Comparison of ENCODE assay signal across 8 mouse cellular contexts in genomic region chr4:141060426-141061301, GRCm38 (mm10). TPM values are rescaled to one million over a fixed set of nuclear protein-coding genes. Genes with fewer than 3 reads are reported as not detected.
DNase-seq lines count a peak whose midpoint lies in the region; ATAC-seq and TF ChIP-seq lines count a peak whose summit lies in the region.

Gene Crocc, minus strand, starts transcription at chr4:141060550.

- H3K4me1 ChIP-seq in ES-Bruce4 (ENCODE audit: control insufficient read depth, insufficient read depth, low read length) = peaks cover 4% of the 10 kb centered on the region
- peaks cover 25% of the 10 kb centered on the region for H3K4me1 ChIP-seq in forebrain, embryonic 13.5 days
- peaks cover 14% of the 10 kb centered on the region; the same call in 1 of the 2 replicates for H3K4me1 ChIP-seq in liver, postnatal 0 days (ENCODE audit: insufficient read depth)
- 0 out of 2 replicates have a peak, but pooled peaks cover 7% of the 10 kb centered on the region for H3K4me1 ChIP-seq in neural tube, embryonic 14.5 days (ENCODE audit: control insufficient read depth, insufficient read depth, low read length)

- H3K4me3 ChIP-seq in ES-Bruce4 (ENCODE audit: low read depth, low read length) = peak within 1 kb of the TSS; percentile 95
- H3K4me3 ChIP-seq in forebrain, embryonic 13.5 days = peak within 1 kb of the TSS; percentile 57
- peak within 1 kb of the TSS; percentile 63 for H3K4me3 ChIP-seq in liver, postnatal 0 days (ENCODE audit: low read depth, low read length)
- peak within 1 kb of the TSS; percentile 55 for H3K4me3 ChIP-seq in neural tube, embryonic 14.5 days (ENCODE audit: low read depth, low read length)

- peak; percentile 51; the same call in 1 of the 2 replicates for TF ChIP-seq EP300 in ES-Bruce4 (IDR thresholded peaks at IDR 0.05; ENCODE audit: insufficient read depth, low read depth, low read length)
- peak; percentile 38; the same call in 1 of the 2 replicates for TF ChIP-seq EP300 in liver, postnatal 0 days (IDR thresholded peaks at IDR 0.05; ENCODE audit: low read depth)

- no peaks in the 10 kb centered on the region for H3K36me3 ChIP-seq in ES-Bruce4 (ENCODE audit: control insufficient read depth, insufficient read depth, low read length, poor library complexity, severe bottlenecking)
- H3K36me3 ChIP-seq in forebrain, embryonic 13.5 days (ENCODE audit: poor library complexity, severe bottlenecking) = peaks cover 24% of the 10 kb centered on the region
- peaks cover 3% of the 10 kb centered on the region for H3K36me3 ChIP-seq in liver, postnatal 0 days (replicated peaks; ENCODE audit: insufficient read depth, low read length)
- no peaks in the 10 kb centered on the region; the same call in 1 of the 2 replicates for H3K36me3 ChIP-seq in neural tube, embryonic 14.5 days (ENCODE audit: control insufficient read depth, insufficient read depth, low read length)

- intact Hi-C loops in heart, postnatal 10 days (cut with DNase I) = no loop called here

- DNase-seq in heart, postnatal 10 days = peak; percentile 100
- DNase-seq in large intestine, adult 2 months (ENCODE audit: low read depth, low spot score) = peak; percentile 88
- DNase-seq in liver, postnatal 0 days = peak; percentile 100
- DNase-seq in testis, postnatal 10 days (ENCODE audit: low spot score) = peak; percentile 100

- H3K9me3 ChIP-seq in ES-Bruce4 (replicated peaks; ENCODE audit: control insufficient read depth, insufficient read depth, low read length, poor library complexity, severe bottlenecking) = no peaks in the 10 kb centered on the region
- no peaks in the 10 kb centered on the region for H3K9me3 ChIP-seq in forebrain, embryonic 13.5 days (replicated peaks)
- no peaks in the 10 kb centered on the region for H3K9me3 ChIP-seq in liver, postnatal 0 days (ENCODE audit: low read length)
- no peaks in the 10 kb centered on the region for H3K9me3 ChIP-seq in neural tube, embryonic 14.5 days (ENCODE audit: control insufficient read depth, low read length)

- peak; percentile 94 for TF ChIP-seq CTCF in ES-Bruce4 (IDR thresholded peaks at IDR 0.05; ENCODE audit: low read depth, low read length)
- TF ChIP-seq CTCF in liver, postnatal 0 days (IDR thresholded peaks at IDR 0.05; ENCODE audit: low read depth) = peak; percentile 98

- H3K27ac ChIP-seq in ES-Bruce4 (ENCODE audit: insufficient read depth, low read length) = peak within 1 kb of the TSS; percentile 91
- peak within 1 kb of the TSS; percentile 93 for H3K27ac ChIP-seq in forebrain, embryonic 13.5 days
- H3K27ac ChIP-seq in liver, postnatal 0 days (ENCODE audit: low read depth) = peak within 1 kb of the TSS; percentile 74
- peak within 1 kb of the TSS; percentile 96 for H3K27ac ChIP-seq in neural tube, embryonic 14.5 days (ENCODE audit: low read depth, low read length)

- peak within 1 kb of the TSS; percentile 75 for H3K4me2 ChIP-seq in forebrain, embryonic 13.5 days
- peak within 1 kb of the TSS; percentile 95 for H3K4me2 ChIP-seq in liver, postnatal 0 days (ENCODE audit: low read depth, low read length)
- peak within 1 kb of the TSS; percentile 72 for H3K4me2 ChIP-seq in neural tube, embryonic 14.5 days (ENCODE audit: low read depth, low read length)

- H3K27me3 ChIP-seq in ES-Bruce4 (ENCODE audit: control insufficient read depth, insufficient read depth, low read length, poor library complexity, severe bottlenecking) = no peaks in the 10 kb centered on the region
- H3K27me3 ChIP-seq in forebrain, embryonic 13.5 days = no peaks in the 10 kb centered on the region
- H3K27me3 ChIP-seq in liver, postnatal 0 days (ENCODE audit: insufficient read depth, low read length) = no peaks in the 10 kb centered on the region
- no peaks in the 10 kb centered on the region for H3K27me3 ChIP-seq in neural tube, embryonic 14.5 days (ENCODE audit: control insufficient read depth, insufficient read depth, low read length)

- peak; percentile 84 for TF ChIP-seq POLR2A in ES-Bruce4 (IDR thresholded peaks at IDR 0.05; ENCODE audit: insufficient read depth, low read length)

- H3K9ac ChIP-seq in ES-Bruce4 (ENCODE audit: low read depth, poor library complexity, severe bottlenecking) = peak within 1 kb of the TSS; percentile 89
- peak within 1 kb of the TSS; percentile 83 for H3K9ac ChIP-seq in forebrain, embryonic 13.5 days
- peak within 1 kb of the TSS; percentile 76 for H3K9ac ChIP-seq in liver, postnatal 0 days (replicated peaks)
- H3K9ac ChIP-seq in neural tube, embryonic 14.5 days (replicated peaks; ENCODE audit: low read depth, low read length) = peak within 1 kb of the TSS; percentile 74

- WGBS in forebrain, embryonic 13.5 days = under 1% methylated on average over 71 of the region's 77 CpGs
- under 1% methylated on average over 77 of the region's 77 CpGs for WGBS in large intestine, adult 2 months
- under 1% methylated on average over 77 of the region's 77 CpGs for WGBS in liver, postnatal 0 days (ENCODE audit: insufficient replicate concordance)
- WGBS in neural tube, embryonic 14.5 days = under 1% methylated on average over 76 of the region's 77 CpGs

- peak; percentile 84 for ATAC-seq in cerebellum, adult (ENCODE audit: insufficient number of reproducible peaks, low FRiP score, low TSS enrichment)
- peak; percentile 93 for ATAC-seq in forebrain, embryonic 13.5 days
- peak; percentile 95 for ATAC-seq in liver, postnatal 0 days
- peak; percentile 92 for ATAC-seq in neural tube, embryonic 14.5 days (ENCODE audit: low read depth)

RNA-seq across cellular contexts. Expression of gene Crocc, which starts in this region (rescaled TPM):
- 35.0 TPM in 2 replicates for polyA plus RNA-seq in ES-Bruce4 (2011; ENCODE audit: insufficient read depth, insufficient read length, low read depth, missing spikeins)
- polyA plus RNA-seq in forebrain, embryonic 13.5 days (2015; fragmentation: Nextera tagmentation; extraction: Ambion mirVana) = 7.4 and 7.7 TPM in 2 replicates
- 1 to 10 TPM; 7.0 to 7.4 TPM for total RNA-seq in heart, postnatal 10 days (2021)
- polyA plus RNA-seq in large intestine, adult 2 months (2012; rRNA removed) = 4.3 and 5.5 TPM in 2 replicates
- 0.32 and 0.47 TPM in 2 replicates for polyA plus RNA-seq in liver, postnatal 0 days (2015; fragmentation: Nextera tagmentation; extraction: Ambion mirVana)
- polyA plus RNA-seq in neural tube, embryonic 14.5 days (2014; fragmentation: Nextera tagmentation; extraction: Ambion mirVana) = 4.8 and 5.2 TPM in 2 replicates

Comparison
In these comparisons a context has a peak if more than half of its experiments do, and no peak if none do; other contexts are left out.
1. Peak in every context shown above with its lines: DNase-seq, ATAC-seq, H3K4me3 ChIP-seq and H3K27ac ChIP-seq.
2. Peak in DNase-seq, ATAC-seq, H3K4me3 ChIP-seq, H3K27ac ChIP-seq, H3K9ac ChIP-seq and H3K4me2 ChIP-seq in liver, postnatal 0 days; RNA of the gene not detected or under 1 TPM.